Mouse (Mus musculus): ENCODE measurements at regions not wholly inside any gene's neighbourhood (a gene's known extent, or its start where the extent isn't known, plus 50 kb on each side); places are given as distances from the start of the nearest gene placed in this dataset.
A peak's percentile ranks its signal among the peaks of the same experiment; 100 is the strongest.

- TF ChIP-seq CTCF (IDR thresholded peaks at IDR 0.05; ENCODE audit: borderline replicate concordance, extremely low read depth, insufficient read depth, insufficient read length) (no peak), POLR2A (IDR thresholded peaks at IDR 0.05; ENCODE audit: borderline replicate concordance, extremely low read depth, insufficient read depth, insufficient read length, poor library complexity, severe bottlenecking) (no peak)
- no peak for DNase-seq (ENCODE audit: low read depth)
These were observed 903.3 kb downstream of the Mrps31 start for GRCm38 (mm10) chr8:23314275-23315123.

- no peak for TF ChIP-seq POLR2A (IDR thresholded peaks at IDR 0.05; ENCODE audit: borderline replicate concordance, extremely low read depth, insufficient read depth, insufficient read length, poor library complexity, severe bottlenecking)
- peak; percentile 26; the same call in 1 of the 2 replicates for TF ChIP-seq CTCF (IDR thresholded peaks at IDR 0.05; ENCODE audit: borderline replicate concordance, extremely low read depth, insufficient read depth, insufficient read length)
- DNase-seq (ENCODE audit: low read depth): peak; percentile 50
These were observed 908.4 kb downstream of the Mrps31 start for GRCm38 (mm10) chr8:23319556-23319955.

DNA sequence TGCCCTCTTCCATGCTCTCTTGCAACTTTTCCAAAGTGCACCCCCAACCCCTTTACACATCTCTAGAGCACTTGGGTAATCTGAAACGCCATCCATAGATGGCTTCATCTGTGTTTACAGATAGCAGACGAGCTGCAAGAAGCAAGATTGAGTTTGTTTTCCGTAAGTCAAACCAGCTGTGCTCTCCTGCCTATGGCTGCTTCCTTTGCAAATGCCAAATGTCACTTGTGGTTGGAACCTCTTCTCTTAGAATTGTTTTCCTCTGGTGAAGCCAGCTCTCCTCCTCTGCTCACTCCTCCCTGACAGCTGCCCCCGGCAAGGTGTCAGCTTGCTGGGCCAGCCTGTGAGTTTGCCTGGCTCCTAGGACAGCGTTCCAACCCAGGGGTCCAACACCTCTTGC is 910.0 kb downstream of the Mrps31 start:
- TF ChIP-seq POLR2A (IDR thresholded peaks at IDR 0.05; ENCODE audit: borderline replicate concordance, extremely low read depth, insufficient read depth, insufficient read length, poor library complexity, severe bottlenecking) (no peak), CTCF (IDR thresholded peaks at IDR 0.05; ENCODE audit: borderline replicate concordance, extremely low read depth, insufficient read depth, insufficient read length) (no peak)
- no peak for DNase-seq (ENCODE audit: low read depth)

DNA sequence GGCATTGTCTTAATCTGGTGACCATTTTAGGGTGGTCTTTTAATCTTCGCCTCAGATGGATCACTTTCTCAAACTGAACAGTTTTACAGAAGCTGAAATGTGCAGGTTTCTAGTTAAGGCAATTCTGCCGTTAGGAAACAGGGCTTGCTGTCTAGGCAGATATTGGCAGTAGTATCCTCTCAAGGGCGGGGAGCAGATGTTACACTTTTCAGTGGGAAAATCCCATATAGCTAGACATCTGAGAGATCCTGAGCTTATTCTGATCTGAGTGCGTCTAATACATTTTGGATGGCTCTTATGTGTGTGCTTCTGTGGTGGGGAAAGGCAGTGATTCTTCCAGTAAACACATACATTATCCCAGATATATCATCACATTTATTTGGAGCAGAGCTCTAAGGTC is 916.1 kb downstream of the Mrps31 start:
- no peak for TF ChIP-seq CTCF (IDR thresholded peaks at IDR 0.05; ENCODE audit: borderline replicate concordance, extremely low read depth, insufficient read depth, insufficient read length)
- no peak for TF ChIP-seq POLR2A (IDR thresholded peaks at IDR 0.05; ENCODE audit: borderline replicate concordance, extremely low read depth, insufficient read depth, insufficient read length, poor library complexity, severe bottlenecking)
- DNase-seq (ENCODE audit: low read depth): peak; percentile 33

DNA sequence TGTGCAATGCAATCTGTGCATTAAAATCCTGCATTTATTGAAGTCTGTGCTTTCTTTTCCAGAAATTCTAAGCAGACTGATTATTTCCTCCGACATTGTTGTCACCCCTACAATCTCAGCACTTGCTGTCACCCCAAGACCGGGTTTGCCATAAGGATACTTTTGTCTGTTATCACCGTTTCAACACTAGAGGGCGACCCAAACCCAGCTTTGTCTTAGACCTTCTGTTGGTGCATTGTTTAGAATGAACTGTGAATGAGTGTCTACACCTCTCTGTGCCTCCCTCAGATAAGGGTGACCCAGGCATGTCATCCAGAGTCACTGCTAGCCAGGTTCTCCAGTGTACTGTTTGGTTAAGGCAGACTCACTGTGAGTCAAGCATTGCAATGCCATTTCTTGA is 933.0 kb downstream of the Mrps31 start:
- peak; percentile 63 for DNase-seq (ENCODE audit: low read depth)
- TF ChIP-seq CTCF (IDR thresholded peaks at IDR 0.05; ENCODE audit: borderline replicate concordance, extremely low read depth, insufficient read depth, insufficient read length) (peak; percentile 55; the same call in 1 of the 2 replicates), POLR2A (IDR thresholded peaks at IDR 0.05; ENCODE audit: borderline replicate concordance, extremely low read depth, insufficient read depth, insufficient read length, poor library complexity, severe bottlenecking) (no peak)

DNA sequence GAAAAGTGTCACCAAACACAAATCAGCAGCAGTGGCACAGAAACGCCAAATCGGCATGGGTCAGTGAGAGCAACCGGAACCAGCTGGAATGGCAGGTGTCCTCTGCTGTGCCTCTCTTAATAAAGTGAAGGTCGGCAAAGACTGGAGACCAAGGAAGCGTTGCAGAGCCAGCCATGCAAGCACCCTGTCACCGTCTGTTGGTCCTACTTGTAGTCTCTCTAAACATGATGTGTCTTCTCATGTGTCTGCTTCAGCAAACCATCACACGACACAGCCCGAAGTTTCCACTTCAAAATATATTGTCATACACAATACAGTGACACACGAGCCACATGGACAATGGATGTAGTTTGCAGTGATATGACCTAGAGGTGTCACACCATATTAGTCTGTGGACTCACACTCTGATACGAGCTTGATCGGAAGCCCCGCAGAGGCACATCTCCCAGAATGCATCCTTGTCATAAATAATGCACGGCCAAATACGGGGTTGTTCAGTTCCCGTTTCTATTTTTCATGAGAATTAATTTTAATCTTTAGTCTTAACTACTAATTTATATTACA is 940.3 kb downstream of the Mrps31 start:
- DNase-seq (ENCODE audit: low read depth): peak; percentile 5
- no peak for TF ChIP-seq POLR2A (IDR thresholded peaks at IDR 0.05; ENCODE audit: borderline replicate concordance, extremely low read depth, insufficient read depth, insufficient read length, poor library complexity, severe bottlenecking)
- TF ChIP-seq CTCF (IDR thresholded peaks at IDR 0.05; ENCODE audit: borderline replicate concordance, extremely low read depth, insufficient read depth, insufficient read length): no peak

DNA sequence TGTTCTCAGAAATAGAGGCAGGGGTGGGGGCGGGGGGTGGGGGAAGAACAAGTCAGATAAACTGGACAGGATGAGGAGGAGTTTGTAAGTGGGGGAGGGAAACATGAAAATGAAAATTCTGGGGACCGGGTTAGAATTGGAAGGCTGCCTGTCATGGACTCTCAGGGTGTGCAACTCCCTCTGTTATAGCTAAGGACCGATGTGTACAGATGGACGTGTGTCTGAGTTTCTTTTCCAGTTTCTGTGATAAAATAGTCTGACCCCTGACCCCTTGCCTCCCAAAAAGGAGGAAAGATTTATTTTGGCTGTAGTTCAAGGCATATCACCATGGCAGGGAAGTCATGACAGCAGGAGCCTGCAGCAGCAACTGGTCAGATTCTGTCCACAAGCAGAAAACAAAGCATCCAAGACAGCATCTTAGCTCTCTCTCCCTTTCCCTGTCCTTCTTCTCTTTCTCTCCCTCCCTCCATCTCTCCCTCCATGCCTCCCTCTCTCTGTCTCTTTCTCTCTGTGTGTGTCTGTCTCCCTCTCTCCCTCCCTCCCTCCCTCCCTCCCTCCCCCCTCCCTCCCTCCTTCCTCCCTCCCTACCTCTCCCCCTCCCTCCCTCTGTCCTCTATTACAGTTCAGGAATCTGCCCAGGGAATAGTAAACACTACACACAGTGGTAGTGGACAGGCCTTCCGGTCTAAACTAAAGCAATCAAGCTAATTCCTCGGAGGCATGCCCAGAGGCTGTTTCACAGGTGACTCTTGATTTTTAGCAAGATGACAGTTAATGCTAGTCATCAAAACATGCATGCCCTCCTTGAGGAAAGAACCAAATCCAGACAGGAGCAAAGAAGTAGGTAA is 941.3 kb downstream of the Mrps31 start:
- TF ChIP-seq POLR2A (IDR thresholded peaks at IDR 0.05; ENCODE audit: borderline replicate concordance, extremely low read depth, insufficient read depth, insufficient read length, poor library complexity, severe bottlenecking) (no peak), CTCF (IDR thresholded peaks at IDR 0.05; ENCODE audit: borderline replicate concordance, extremely low read depth, insufficient read depth, insufficient read length) (no peak)

DNA sequence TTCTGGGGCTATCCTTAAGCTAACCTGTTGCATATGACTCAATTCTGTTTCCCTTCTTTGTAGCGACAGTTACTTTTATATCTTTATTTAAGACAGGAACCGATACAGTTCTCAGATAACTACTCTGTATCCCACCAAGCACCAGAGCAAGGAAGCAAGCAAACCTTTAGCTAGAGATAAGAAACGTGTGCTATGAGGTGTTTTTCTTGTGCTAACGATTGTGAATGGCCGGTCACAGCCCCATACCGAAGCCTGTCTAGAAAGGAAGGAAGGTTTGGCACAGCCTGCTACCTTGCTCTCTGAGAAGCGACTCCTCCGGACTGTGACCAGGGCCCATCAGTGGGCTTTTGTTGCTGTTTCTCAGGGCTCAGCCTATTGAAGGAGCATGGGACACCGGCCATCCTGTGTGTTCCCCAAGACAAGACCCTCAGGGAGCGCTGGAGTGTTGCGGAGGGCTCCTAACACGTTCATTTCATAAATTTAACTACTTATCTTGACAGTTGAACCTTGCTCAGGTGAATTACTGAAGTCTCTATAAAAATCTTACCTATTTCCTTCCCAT is 949.0 kb downstream of the Mrps31 start:
- TF ChIP-seq CTCF (IDR thresholded peaks at IDR 0.05; ENCODE audit: borderline replicate concordance, extremely low read depth, insufficient read depth, insufficient read length): no peak
- TF ChIP-seq POLR2A (IDR thresholded peaks at IDR 0.05; ENCODE audit: borderline replicate concordance, extremely low read depth, insufficient read depth, insufficient read length, poor library complexity, severe bottlenecking): no peak
- DNase-seq (ENCODE audit: low read depth): peak; percentile 68

More for the DNA sequence above, 941.3 kb downstream of the Mrps31 start:
- peak; percentile 20 for DNase-seq (ENCODE audit: low read depth)

DNA sequence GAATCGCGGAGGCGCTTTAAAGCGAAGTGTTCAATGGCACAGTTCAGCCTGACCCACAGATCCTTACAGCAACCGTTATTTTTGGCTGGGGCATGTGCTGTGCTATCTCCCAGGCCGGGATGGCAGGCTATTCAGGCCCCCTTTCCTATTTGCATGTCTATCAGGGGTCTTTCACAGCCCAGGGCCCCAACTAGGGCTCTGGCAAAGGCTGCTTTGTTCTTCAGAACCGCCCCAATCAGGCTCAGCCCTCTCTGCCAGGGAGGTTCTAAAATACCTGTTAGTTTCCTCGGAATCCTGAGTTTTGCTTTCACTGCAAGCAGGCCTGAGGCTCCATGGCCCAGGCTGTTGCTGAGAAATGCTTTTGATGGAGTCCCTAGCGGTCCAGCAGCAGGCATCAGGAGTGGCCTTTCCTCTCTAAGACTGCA is 949.7 kb downstream of the Mrps31 start:
- no peak for TF ChIP-seq POLR2A (IDR thresholded peaks at IDR 0.05; ENCODE audit: borderline replicate concordance, extremely low read depth, insufficient read depth, insufficient read length, poor library complexity, severe bottlenecking)
- TF ChIP-seq CTCF (IDR thresholded peaks at IDR 0.05; ENCODE audit: borderline replicate concordance, extremely low read depth, insufficient read depth, insufficient read length): no peak
- DNase-seq (ENCODE audit: low read depth): peak; percentile 96
